Mouse (Mus musculus) liver, embryonic 12.5 days (tissue): ENCODE results near the gene Aplp2. TPM values are rescaled to one million over a fixed set of nuclear protein-coding genes. Genes with fewer than 3 reads are reported as not detected.

Source experiments
- ATAC-seq: fragments of 200-750 bp; cut with Nextera tagmentation; 2 replicates; pipeline ENCODE4 v1.8.0; 2017; ENCODE audit warnings: moderate number of reproducible peaks, mild to moderate bottlenecking, moderate library complexity
- H3K27ac ChIP-seq: fragments of 300-500 bp; sonication (generic); 2 replicates; pipeline ENCODE4 v1.5.1; 2016; ENCODE audit warnings: mild to moderate bottlenecking
- H3K27me3 ChIP-seq: fragments of 300-500 bp; sonication (generic); replicated peaks from 2 replicates; pipeline ENCODE4 v1.6.1; 2016; ENCODE audit warnings: mild to moderate bottlenecking, moderate library complexity
- H3K36me3 ChIP-seq: fragments of 300-500 bp; sonication (generic); 2 replicates; pipeline ENCODE4 v1.6.1; 2016; ENCODE audit warnings: mild to moderate bottlenecking, moderate library complexity
- H3K4me1 ChIP-seq: fragments of 300-500 bp; sonication (generic); 2 replicates; pipeline ENCODE4 v1.6.1; 2016
- H3K4me2 ChIP-seq: fragments of 300-500 bp; sonication (generic); 2 replicates; pipeline ENCODE4 v1.6.1; 2016; ENCODE audit warnings: mild to moderate bottlenecking, moderate library complexity
- H3K4me3 ChIP-seq: fragments of 300-500 bp; sonication (generic); 2 replicates; pipeline ENCODE4 v1.5.1; 2016; ENCODE audit warnings: mild to moderate bottlenecking, moderate library complexity
- H3K9ac ChIP-seq: fragments of 300-500 bp; sonication (generic); 2 replicates; pipeline ENCODE4 v1.6.1; 2016; ENCODE audit warnings: mild to moderate bottlenecking, moderate library complexity
- H3K9me3 ChIP-seq: fragments of 300-500 bp; sonication (generic); replicated peaks from 2 replicates; pipeline ENCODE4 v1.6.1; 2016; ENCODE audit warnings: mild to moderate bottlenecking, moderate library complexity
- WGBS: fragments of 180-500 bp; shearing (Covaris S2); methylation state at CpG from one replicate; pipeline ENCODE4 v1.1.7; 2016; ENCODE audit not compliant: insufficient replicate concordance; 5-methylcytosine and 5-hydroxymethylcytosine counted together
- polyA plus RNA-seq: library from polyadenylated mRNA; unstranded; fragments of >200 nt; fragmentation: Nextera tagmentation; extraction: Ambion mirVana; gene quantifications from 2 replicates; pipeline ENCODE4 v1.2.1, GENCODE M21; 2016

Gene Aplp2
- polyA plus RNA-seq, 1 experiment from 2014 or later = 212 TPM

DNA sequence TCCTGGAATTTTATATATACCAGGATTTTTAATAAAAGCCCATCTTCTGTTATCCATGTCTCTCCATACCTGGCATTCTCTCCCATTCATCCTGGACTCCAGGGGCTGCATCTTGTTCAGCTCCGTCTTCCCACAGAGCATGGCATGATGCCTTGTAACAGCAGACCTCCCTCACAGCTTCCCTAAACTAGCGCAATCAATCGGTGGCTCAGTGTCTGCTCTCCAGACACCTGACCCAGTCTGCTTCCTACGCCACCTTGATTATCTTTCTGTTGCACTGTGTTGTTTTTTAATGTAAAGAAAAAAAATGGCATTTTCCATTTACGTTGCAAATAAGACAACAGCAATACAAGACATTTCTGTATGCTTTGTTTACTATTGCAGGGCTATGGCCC lies 32.3 kb upstream of the Aplp2 start:
- Histone ChIP-seq H3K4me3 (no peak overlapping the region), H3K27me3 (0 out of 2 replicates have a peak, but pooled peaks cover 7% of the 10 kb centered on the region), H3K9ac (no peak overlapping the region), H3K9me3 (no peaks in the 10 kb centered on the region), H3K36me3 (no peaks in the 10 kb centered on the region), H3K4me2 (no peak overlapping the region), H3K4me1 (peaks cover 28% of the 10 kb centered on the region), H3K27ac (no peak overlapping the region)
- ATAC-seq = no peak
- 61% methylated on average over 5 of the region's 5 CpGs for WGBS

DNA sequence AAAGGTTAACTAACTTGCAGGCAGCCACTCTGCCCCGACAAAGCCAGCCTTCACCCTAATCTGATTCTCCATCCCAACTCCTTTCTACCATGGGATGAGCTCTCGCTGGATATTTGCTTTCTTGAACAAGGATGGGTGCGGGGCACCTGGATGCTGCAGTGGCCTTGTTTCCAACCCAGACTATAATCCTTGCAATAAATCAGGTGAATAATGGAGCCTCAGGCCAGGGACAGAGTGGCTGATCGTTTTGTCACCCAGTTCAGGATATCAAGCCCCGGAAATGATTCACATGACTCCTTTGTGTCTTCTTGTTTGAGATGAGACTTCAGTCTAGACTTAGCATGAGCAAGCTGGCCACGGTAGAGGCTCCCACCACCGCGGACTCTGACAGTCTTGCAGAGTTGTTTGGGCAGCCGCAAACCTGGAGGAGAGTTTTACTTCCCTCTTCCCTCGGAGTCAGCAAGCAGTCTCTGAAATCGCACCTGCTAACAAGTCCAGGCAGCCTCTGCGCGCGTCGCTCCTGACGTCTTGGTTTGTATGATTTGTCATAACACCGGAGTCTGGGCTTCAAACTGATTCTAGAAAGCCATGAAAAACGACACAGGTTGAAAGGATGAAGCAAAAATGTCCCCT lies 31.8 kb upstream of the Aplp2 start:
- Histone ChIP-seq H3K4me1 (peaks cover 27% of the 10 kb centered on the region), H3K4me3 (no peak overlapping the region), H3K27ac (no peak overlapping the region), H3K9me3 (no peaks in the 10 kb centered on the region), H3K4me2 (no peak overlapping the region), H3K36me3 (no peaks in the 10 kb centered on the region), H3K9ac (no peak overlapping the region), H3K27me3 (0 out of 2 replicates have a peak, but pooled peaks cover 7% of the 10 kb centered on the region)
- 57% methylated on average over 18 of the region's 18 CpGs for WGBS
- ATAC-seq = no peak

DNA sequence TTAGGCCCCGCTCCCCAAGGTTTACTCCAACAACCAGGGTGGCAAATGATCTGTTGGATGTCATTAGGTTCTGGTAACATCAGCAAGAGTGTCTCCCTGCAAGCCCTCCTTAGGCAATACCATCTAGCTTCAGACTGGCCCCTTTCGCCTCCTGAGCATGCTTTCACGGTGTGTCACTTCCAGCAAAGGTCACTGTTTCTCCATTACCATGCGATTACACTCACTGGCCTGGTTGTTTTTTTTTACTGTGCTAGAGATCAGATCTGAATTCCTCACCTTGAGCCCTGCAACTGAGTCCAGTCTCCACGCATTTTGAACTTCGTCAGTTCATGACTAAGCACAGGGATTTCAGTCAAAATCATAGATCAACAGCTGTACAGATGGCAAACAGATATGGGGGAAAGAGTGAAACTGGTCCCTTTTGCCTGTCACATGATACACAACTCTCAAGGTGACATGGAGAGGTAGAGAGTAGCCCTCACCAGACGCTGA lies 29.6 kb upstream of the Aplp2 start:
- 72% methylated on average over 7 of the region's 7 CpGs for WGBS
- 0 out of 2 replicates have a peak, but pooled peaks cover 7% of the 10 kb centered on the region for H3K27me3 ChIP-seq
- no peak overlapping the region for H3K4me2 ChIP-seq
- H3K27ac ChIP-seq = no peak overlapping the region
- peaks cover 15% of the 10 kb centered on the region for H3K4me1 ChIP-seq
- no peak for ATAC-seq
- H3K9me3 ChIP-seq = no peaks in the 10 kb centered on the region
- no peak overlapping the region for H3K9ac ChIP-seq
- H3K36me3 ChIP-seq = no peaks in the 10 kb centered on the region
- H3K4me3 ChIP-seq = no peak overlapping the region

DNA sequence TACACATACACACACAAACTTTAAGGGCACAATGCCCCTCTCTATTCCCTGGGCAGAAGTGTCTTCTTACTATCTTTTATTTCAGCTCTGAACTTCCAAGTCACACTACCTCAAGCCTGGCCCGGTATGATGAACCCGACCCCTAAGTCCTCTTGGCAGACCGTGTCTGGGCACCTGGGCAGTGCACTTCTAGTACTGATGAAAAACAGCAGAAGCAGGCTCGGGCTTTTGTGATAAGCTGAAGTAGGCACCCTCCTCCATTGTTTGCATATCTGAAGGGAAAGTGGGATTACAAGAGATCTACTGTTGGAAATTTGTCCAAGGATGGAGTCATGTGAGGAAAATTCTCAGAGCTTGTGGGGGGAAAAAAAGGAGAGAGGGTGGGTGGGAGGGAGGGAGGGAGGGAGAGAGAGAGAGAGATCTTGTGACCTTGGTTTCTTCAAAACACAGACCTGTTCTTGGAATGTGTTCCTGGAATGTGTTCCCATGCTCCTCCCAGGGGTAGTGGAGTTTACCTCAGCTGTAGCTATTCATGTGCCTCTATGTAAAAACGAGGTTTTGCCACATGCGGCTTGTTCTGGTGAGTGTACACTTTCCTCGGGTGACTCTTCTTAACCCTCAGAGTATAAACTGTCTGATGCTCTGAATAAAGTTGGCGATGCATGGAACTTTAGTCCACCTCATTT lies 29.1 kb upstream of the Aplp2 start:
- 82% methylated on average over 8 of the region's 8 CpGs for WGBS
- no peak for ATAC-seq
- Histone ChIP-seq H3K36me3 (no peaks in the 10 kb centered on the region), H3K4me1 (peaks cover 15% of the 10 kb centered on the region; the same call in 1 of the 2 replicates), H3K27me3 (0 out of 2 replicates have a peak, but pooled peaks cover 7% of the 10 kb centered on the region), H3K9ac (no peak overlapping the region), H3K4me3 (no peak overlapping the region), H3K27ac (no peak overlapping the region), H3K4me2 (no peak overlapping the region), H3K9me3 (no peaks in the 10 kb centered on the region)

DNA sequence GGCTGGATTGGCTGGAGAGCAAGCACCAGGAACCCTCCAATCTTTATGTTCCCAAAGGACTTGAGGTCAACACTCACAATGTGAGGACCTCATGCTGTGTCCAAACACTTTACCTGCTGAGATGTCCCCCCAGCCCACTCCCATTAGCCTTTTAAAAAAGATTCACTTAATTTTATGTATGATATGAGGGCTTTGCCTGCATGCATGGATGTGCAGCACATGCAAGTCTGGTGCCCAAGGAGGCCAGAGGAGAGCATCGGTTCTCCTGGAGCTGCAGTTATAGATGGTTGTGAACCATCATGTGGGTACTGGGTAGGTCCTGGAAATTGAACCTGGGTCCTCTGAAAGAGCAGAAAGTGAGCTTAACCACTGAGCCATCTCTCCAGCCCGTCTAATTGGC lies 27.9 kb upstream of the Aplp2 start:
- Histone ChIP-seq H3K27me3 (0 out of 2 replicates have a peak, but pooled peaks cover 7% of the 10 kb centered on the region), H3K4me1 (peaks cover 15% of the 10 kb centered on the region; the same call in 1 of the 2 replicates), H3K36me3 (no peaks in the 10 kb centered on the region), H3K4me3 (no peak overlapping the region), H3K9ac (no peak overlapping the region), H3K9me3 (no peaks in the 10 kb centered on the region), H3K4me2 (no peak overlapping the region), H3K27ac (no peak overlapping the region)
- WGBS = 79% methylated on average over 2 of the region's 2 CpGs
- ATAC-seq = no peak

DNA sequence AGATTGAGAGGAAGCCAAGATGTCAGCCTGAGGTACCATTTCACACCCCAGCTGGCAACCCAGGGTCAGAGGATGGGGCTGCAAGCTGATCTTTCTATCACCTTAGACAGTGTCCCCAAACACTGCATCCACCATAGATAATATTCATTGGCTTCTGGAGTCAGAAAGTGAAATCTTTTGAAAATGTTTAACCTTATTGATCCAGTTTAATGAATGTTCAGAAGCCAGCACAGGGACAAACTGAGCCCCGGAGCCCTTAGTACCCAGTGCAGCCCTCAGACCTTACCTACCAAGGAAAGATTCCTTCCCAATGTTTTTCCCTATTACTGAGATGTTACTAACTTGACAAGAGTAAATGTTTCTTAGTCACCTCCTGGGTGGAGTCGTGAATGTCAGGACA lies 26.9 kb upstream of the Aplp2 start:
- Histone ChIP-seq H3K4me1 (peaks cover 10% of the 10 kb centered on the region; the same call in 1 of the 2 replicates), H3K4me3 (no peak overlapping the region), H3K36me3 (no peaks in the 10 kb centered on the region), H3K4me2 (no peak overlapping the region), H3K27me3 (0 out of 2 replicates have a peak, but pooled peaks cover 7% of the 10 kb centered on the region), H3K27ac (no peak overlapping the region), H3K9me3 (no peaks in the 10 kb centered on the region), H3K9ac (no peak overlapping the region)
- 65% methylated on average over 2 of the region's 2 CpGs for WGBS
- no peak for ATAC-seq

DNA sequence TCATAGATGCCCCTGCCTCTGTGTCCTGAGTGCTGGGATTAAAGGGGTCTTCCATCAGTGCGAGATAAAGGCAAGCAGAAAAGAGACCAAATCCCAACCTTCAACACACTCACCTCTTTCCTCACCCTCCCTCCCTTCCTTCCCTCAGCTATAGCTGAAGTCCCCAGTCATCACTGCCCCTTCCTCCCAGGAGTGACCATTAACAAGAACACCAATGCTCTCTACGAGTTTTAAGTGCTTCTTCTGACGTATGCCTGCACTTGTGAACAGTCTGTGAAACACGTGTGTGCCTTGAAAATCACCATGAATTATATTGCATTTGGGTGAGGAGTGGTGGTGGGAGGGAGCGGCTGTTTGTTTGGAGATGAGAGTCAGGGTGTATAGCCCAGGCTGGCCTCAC lies 24.5 kb upstream of the Aplp2 start:
- Histone ChIP-seq H3K9ac (no peak overlapping the region), H3K36me3 (no peaks in the 10 kb centered on the region), H3K4me2 (no peak overlapping the region), H3K9me3 (no peaks in the 10 kb centered on the region), H3K27ac (no peak overlapping the region), H3K4me3 (no peak overlapping the region), H3K27me3 (no peaks in the 10 kb centered on the region), H3K4me1 (peaks cover 16% of the 10 kb centered on the region; the same call in 1 of the 2 replicates)
- 68% methylated on average over 5 of the region's 5 CpGs for whole genome bisulfite sequencing
- ATAC-seq = no peak

DNA sequence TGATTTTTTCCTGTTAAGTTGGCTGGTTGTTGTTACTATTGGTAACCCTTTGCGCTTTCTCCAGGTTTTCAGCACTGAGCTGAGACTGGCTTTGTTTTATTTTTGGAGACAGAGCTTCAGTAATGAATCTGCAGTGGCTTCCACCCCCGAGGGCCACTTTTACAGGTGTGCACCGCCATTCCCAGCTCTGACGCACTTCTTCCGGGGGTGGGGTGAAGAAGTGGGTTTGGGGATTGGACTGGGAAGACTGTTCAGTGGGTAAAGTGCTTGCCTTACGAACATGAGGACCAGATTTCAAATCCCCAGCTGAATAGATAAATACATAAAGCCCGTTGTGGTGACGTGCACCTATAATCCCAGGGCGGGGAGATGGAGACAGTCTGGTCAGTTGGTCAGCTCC lies 23.9 kb upstream of the Aplp2 start:
- no peaks in the 10 kb centered on the region for H3K9me3 ChIP-seq
- H3K27me3 ChIP-seq = no peaks in the 10 kb centered on the region
- H3K36me3 ChIP-seq = no peaks in the 10 kb centered on the region
- H3K4me2 ChIP-seq = no peak overlapping the region
- no peak overlapping the region for H3K9ac ChIP-seq
- no peak overlapping the region for H3K27ac ChIP-seq
- ATAC-seq = no peak
- no peak overlapping the region for H3K4me3 ChIP-seq
- H3K4me1 ChIP-seq = peaks cover 14% of the 10 kb centered on the region; the same call in 1 of the 2 replicates
- WGBS = 77% methylated on average over 9 of the region's 9 CpGs

DNA sequence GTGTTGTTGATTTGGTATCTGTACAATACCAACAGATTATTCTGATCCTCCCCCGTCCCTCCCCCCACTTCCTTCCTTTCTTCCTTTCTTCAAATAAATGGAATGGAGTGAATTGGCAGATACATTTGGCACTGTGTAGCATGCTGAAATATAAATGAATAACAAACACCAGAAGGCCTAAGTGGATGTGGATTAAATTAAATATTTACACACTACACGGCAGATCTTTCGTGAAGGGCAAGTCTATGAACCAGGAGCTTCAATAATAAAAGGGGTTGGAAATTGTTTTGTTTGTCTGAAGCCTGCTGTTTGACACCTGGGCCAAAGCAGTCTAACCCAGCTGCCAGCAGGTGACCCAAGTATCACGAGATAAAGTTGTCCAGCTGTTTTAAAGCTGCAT lies 23.4 kb upstream of the Aplp2 start:
- no peak overlapping the region for H3K4me2 ChIP-seq
- WGBS = 63% methylated on average over 4 of the region's 4 CpGs
- no peaks in the 10 kb centered on the region for H3K27me3 ChIP-seq
- H3K9me3 ChIP-seq = no peaks in the 10 kb centered on the region
- ATAC-seq = no peak
- H3K27ac ChIP-seq = no peak overlapping the region
- H3K9ac ChIP-seq = no peak overlapping the region
- H3K4me3 ChIP-seq = no peak overlapping the region
- H3K36me3 ChIP-seq = no peaks in the 10 kb centered on the region
- peaks cover 14% of the 10 kb centered on the region; the same call in 1 of the 2 replicates for H3K4me1 ChIP-seq

DNA sequence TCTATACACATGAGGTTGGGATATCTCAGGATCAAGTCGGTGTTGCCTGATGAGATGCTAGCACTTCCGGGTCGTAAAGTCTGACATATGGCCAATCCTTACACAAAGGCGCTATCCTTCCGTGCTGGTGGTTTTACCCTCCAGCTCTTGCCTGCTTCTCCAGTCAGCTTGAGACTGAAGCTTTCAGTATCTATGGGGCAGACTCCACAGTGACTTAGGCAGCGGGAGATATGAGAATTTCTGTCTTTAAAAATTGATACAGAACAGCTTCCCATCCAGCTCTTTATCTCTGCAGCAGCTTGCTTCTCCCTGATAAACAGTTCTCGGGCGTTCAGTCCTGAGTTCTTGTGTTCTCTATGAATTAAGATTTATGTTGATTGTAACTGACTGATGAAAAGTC lies 14.9 kb upstream of the Aplp2 start:
- no peaks in the 10 kb centered on the region for H3K36me3 ChIP-seq
- ATAC-seq = peak; percentile 94
- no peak overlapping the region for H3K9ac ChIP-seq
- peak overlapping the region; percentile 57 for H3K27ac ChIP-seq
- H3K9me3 ChIP-seq = no peaks in the 10 kb centered on the region
- peak overlapping the region; percentile 44 for H3K4me2 ChIP-seq
- H3K27me3 ChIP-seq = peaks cover under 1% of the 10 kb centered on the region
- whole genome bisulfite sequencing = 33% methylated on average over 8 of the region's 8 CpGs
- peaks cover 37% of the 10 kb centered on the region for H3K4me1 ChIP-seq
- H3K4me3 ChIP-seq = no peak overlapping the region

DNA sequence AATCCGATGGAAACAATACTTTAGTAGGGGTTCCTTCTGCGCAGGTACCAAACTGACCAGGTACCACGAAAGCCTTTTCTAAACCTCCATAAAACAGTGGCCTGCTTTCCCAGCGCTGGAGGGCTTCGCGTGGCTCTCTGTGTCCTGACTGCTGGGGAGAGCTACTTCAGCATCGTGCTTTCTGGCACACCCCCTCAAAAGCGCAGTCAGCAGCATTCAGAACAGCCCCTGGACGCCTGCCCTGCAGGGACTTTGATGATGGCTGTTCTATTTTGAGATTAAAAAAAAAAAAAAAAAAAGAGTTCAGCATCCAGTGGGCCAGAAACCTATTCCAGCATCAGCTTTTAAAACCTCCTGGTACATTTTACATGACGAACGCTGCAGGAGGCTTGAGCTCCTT lies 14.2 kb upstream of the Aplp2 start:
- no peak for ATAC-seq
- no peaks in the 10 kb centered on the region for H3K36me3 ChIP-seq
- H3K9me3 ChIP-seq = no peaks in the 10 kb centered on the region
- peaks cover 8% of the 10 kb centered on the region for H3K27me3 ChIP-seq
- H3K4me3 ChIP-seq = no peak overlapping the region
- 80% methylated on average over 11 of the region's 11 CpGs for WGBS
- H3K4me2 ChIP-seq = peak overlapping the region; percentile 44; the same call in 1 of the 2 replicates
- H3K9ac ChIP-seq = no peak overlapping the region
- H3K27ac ChIP-seq = peak overlapping the region; percentile 57; the same call in 1 of the 2 replicates
- peaks cover 34% of the 10 kb centered on the region for H3K4me1 ChIP-seq

DNA sequence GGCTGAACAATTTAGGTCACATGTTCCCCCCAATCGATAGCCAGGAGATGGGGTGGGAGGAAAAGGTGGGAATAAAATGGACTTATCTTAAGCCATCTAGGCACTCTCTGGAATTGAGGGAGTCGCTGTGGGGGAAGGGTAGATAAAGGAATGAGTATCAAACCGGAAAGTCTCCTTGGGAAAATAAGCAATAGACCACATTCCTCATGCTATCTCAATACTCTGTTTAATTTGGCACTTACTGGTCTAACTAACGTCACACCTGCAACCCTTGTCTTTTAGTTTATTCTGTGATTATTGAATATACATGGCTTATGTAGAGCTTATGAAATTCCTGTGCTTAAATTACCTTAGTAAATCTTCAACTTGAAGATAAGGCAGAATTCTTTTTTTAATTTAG lies 11.9 kb upstream of the Aplp2 start:
- Histone ChIP-seq H3K4me2 (no peak overlapping the region), H3K36me3 (no peaks in the 10 kb centered on the region), H3K4me1 (peaks cover 34% of the 10 kb centered on the region), H3K27me3 (peaks cover 14% of the 10 kb centered on the region), H3K9me3 (no peaks in the 10 kb centered on the region), H3K9ac (no peak overlapping the region), H3K27ac (no peak overlapping the region), H3K4me3 (no peak overlapping the region)
- WGBS = 58% methylated on average over 4 of the region's 4 CpGs
- no peak for ATAC-seq
